Mouse (Mus musculus): ENCODE results near the gene Gm13276. TPM values are rescaled to one million over a fixed set of nuclear protein-coding genes. Genes with fewer than 3 reads are reported as not detected.
"Not testable (repeated sequence)": the region's sequence is repeated elsewhere in the genome, so short reads cannot be mapped to it uniquely, and the experiment has no call there.

The Gm13276 gene
- total RNA-seq (2014; fragmentation: Nextera tagmentation) (not detected in 2 replicates), total RNA-seq (2017) (1.6 TPM in 1 of 2 replicates, not detected in the other)

GRCm38 (mm10) chr4:88785409-88785808, at the start of gene Gm13276:
Gm13276 (plus strand) TSS chr4:88785709.
- ATAC-seq (replicated peaks; ENCODE audit: low FRiP score, low TSS enrichment, poor library complexity, severe bottlenecking), result not testable (repeated sequence)

GRCm38 (mm10) chr4:88738480-88738879, 47.0 kb upstream of the Gm13276 start:
- ATAC-seq (replicated peaks; ENCODE audit: low FRiP score, low TSS enrichment, poor library complexity, severe bottlenecking), result peak; percentile 87

- ATAC-seq (replicated peaks; ENCODE audit: low FRiP score, low TSS enrichment, poor library complexity, severe bottlenecking), result no peak
Observed at GRCm38 (mm10) chr4:88739036-88739435, 46.5 kb upstream of the Gm13276 start.

GRCm38 (mm10) chr4:88741426-88741825, 44.1 kb upstream of the Gm13276 start:
- no peak for ATAC-seq (replicated peaks; ENCODE audit: low FRiP score, low TSS enrichment, poor library complexity, severe bottlenecking)

- ATAC-seq (replicated peaks; ENCODE audit: low FRiP score, low TSS enrichment, poor library complexity, severe bottlenecking), result peak; percentile 59
Observed at GRCm38 (mm10) chr4:88742771-88743371, 42.6 kb upstream of the Gm13276 start.

GRCm38 (mm10) chr4:88744207-88744606, 41.3 kb upstream of the Gm13276 start:
- no peak for ATAC-seq (replicated peaks; ENCODE audit: low FRiP score, low TSS enrichment, poor library complexity, severe bottlenecking)

GRCm38 (mm10) chr4:88749926-88750325, 35.6 kb upstream of the Gm13276 start:
- ATAC-seq (replicated peaks; ENCODE audit: low FRiP score, low TSS enrichment, poor library complexity, severe bottlenecking), result no peak

- ATAC-seq (replicated peaks; ENCODE audit: low FRiP score, low TSS enrichment, poor library complexity, severe bottlenecking), result not testable (repeated sequence)
Observed at GRCm38 (mm10) chr4:88754818-88755340, 30.6 kb upstream of the Gm13276 start, which contains the start of gene Gm13271. Gm13271 (plus strand) TSS chr4:88754868.

- ATAC-seq (replicated peaks; ENCODE audit: low FRiP score, low TSS enrichment, poor library complexity, severe bottlenecking), result not testable (repeated sequence)
Observed at GRCm38 (mm10) chr4:88756581-88757513, 28.7 kb upstream of the Gm13276 start.

- peak; percentile 100 for ATAC-seq (replicated peaks; ENCODE audit: low FRiP score, low TSS enrichment, poor library complexity, severe bottlenecking)
Observed at GRCm38 (mm10) chr4:88757628-88758031, 27.9 kb upstream of the Gm13276 start.

- not testable (repeated sequence) for ATAC-seq (replicated peaks; ENCODE audit: low FRiP score, low TSS enrichment, poor library complexity, severe bottlenecking)
Observed at GRCm38 (mm10) chr4:88758751-88759150, 26.8 kb upstream of the Gm13276 start.

- not testable (repeated sequence) for ATAC-seq (replicated peaks; ENCODE audit: low FRiP score, low TSS enrichment, poor library complexity, severe bottlenecking)
Observed at GRCm38 (mm10) chr4:88759610-88760268, 25.8 kb upstream of the Gm13276 start, which contains the start of gene Gm13283. Gm13283 (plus strand) TSS chr4:88760119.

- ATAC-seq (replicated peaks; ENCODE audit: low FRiP score, low TSS enrichment, poor library complexity, severe bottlenecking), result not testable (repeated sequence)
Observed at GRCm38 (mm10) chr4:88760431-88760830, 25.1 kb upstream of the Gm13276 start.

- not testable (repeated sequence) for ATAC-seq (replicated peaks; ENCODE audit: low FRiP score, low TSS enrichment, poor library complexity, severe bottlenecking)
Observed at GRCm38 (mm10) chr4:88761776-88762175, 23.7 kb upstream of the Gm13276 start.

- ATAC-seq (replicated peaks; ENCODE audit: low FRiP score, low TSS enrichment, poor library complexity, severe bottlenecking), result not testable (repeated sequence)
Observed at GRCm38 (mm10) chr4:88762341-88762740, 23.2 kb upstream of the Gm13276 start.

GRCm38 (mm10) chr4:88763384-88764018, 22.0 kb upstream of the Gm13276 start:
- peak; percentile 83 for ATAC-seq (replicated peaks; ENCODE audit: low FRiP score, low TSS enrichment, poor library complexity, severe bottlenecking)

GRCm38 (mm10) chr4:88773534-88773933, 12.0 kb upstream of the Gm13276 start, which contains the start of gene Gm13290:
Gm13290 (plus strand) TSS chr4:88773834.
- not testable (repeated sequence) for ATAC-seq (replicated peaks; ENCODE audit: low FRiP score, low TSS enrichment, poor library complexity, severe bottlenecking)

- ATAC-seq (replicated peaks; ENCODE audit: low FRiP score, low TSS enrichment, poor library complexity, severe bottlenecking), result not testable (repeated sequence)
Observed at GRCm38 (mm10) chr4:88776622-88777021, 8.9 kb upstream of the Gm13276 start, which contains the start of gene Gm13289. Gm13289 (plus strand) TSS chr4:88776922.

- not testable (repeated sequence) for ATAC-seq (replicated peaks; ENCODE audit: low FRiP score, low TSS enrichment, poor library complexity, severe bottlenecking)
Observed at GRCm38 (mm10) chr4:88779550-88779949, 6.0 kb upstream of the Gm13276 start, which contains the start of gene Gm13272. Gm13272 (plus strand) TSS chr4:88779850.

Data from megakaryocyte-erythroid progenitor cell, adult 5-6 weeks (primary cell).